Mouse (Mus musculus) forebrain, postnatal 0 days (tissue): ENCODE measurements around the gene Txndc2. TPM values are rescaled to one million over a fixed set of nuclear protein-coding genes. Genes with fewer than 3 reads are reported as not detected.

Experiments
- ATAC-seq: fragments of 200-750 bp; cut with Nextera tagmentation; 2 replicates; pipeline ENCODE4 v1.8.0; 2017; ENCODE audit warnings: mild to moderate bottlenecking, moderate library complexity
- DNase-seq: peaks from one replicate; pipeline ENCODE4 v3.0.0-alpha.2; 2015
- H3K27ac ChIP-seq: fragments of 300-500 bp; sonication (generic); 2 replicates; pipeline ENCODE4 v1.5.1; 2014; ENCODE audit warnings: low read depth, mild to moderate bottlenecking, antibody characterized with exemption, low read length, moderate library complexity, mixed read lengths
- H3K27me3 ChIP-seq: fragments of 300-500 bp; sonication (generic); 2 replicates; pipeline ENCODE4 v1.6.1; 2014; ENCODE audit warnings: mild to moderate bottlenecking, low read length, mixed read lengths; ENCODE audit not compliant: insufficient read depth
- H3K36me3 ChIP-seq: fragments of 300-500 bp; sonication (generic); 2 replicates; pipeline ENCODE4 v1.6.1; 2014; ENCODE audit warnings: mild to moderate bottlenecking, moderate library complexity; ENCODE audit not compliant: insufficient read depth
- H3K4me1 ChIP-seq: fragments of 300-500 bp; sonication (generic); 2 replicates; pipeline ENCODE4 v1.6.1; 2014; ENCODE audit warnings: antibody characterized with exemption; ENCODE audit not compliant: insufficient read depth
- H3K4me2 ChIP-seq: fragments of 300-500 bp; sonication (generic); 2 replicates; pipeline ENCODE4 v1.6.1; 2014; ENCODE audit warnings: low read depth, mild to moderate bottlenecking, moderate library complexity
- H3K4me3 ChIP-seq: fragments of 300-500 bp; sonication (generic); 2 replicates; pipeline ENCODE4 v1.5.1; 2014; ENCODE audit warnings: low read depth, low read length, mixed read lengths
- H3K9ac ChIP-seq: fragments of 300-500 bp; sonication (generic); 2 replicates; pipeline ENCODE4 v1.6.1; 2014; ENCODE audit warnings: mild to moderate bottlenecking
- H3K9me3 ChIP-seq: fragments of 300-500 bp; sonication (generic); 2 replicates; pipeline ENCODE4 v1.6.1; 2016; ENCODE audit warnings: low read length
- CTCF ChIP-seq: sonication (generic); IDR thresholded peaks from 2 replicates; pipeline ENCODE4 v1.5.1; 2016; ENCODE audit warnings: antibody characterized with exemption, control low read depth, low read depth
- WGBS: fragments of 180-500 bp; shearing (Covaris S2); extraction: QIAGEN DNeasy Blood & Tissue Kit; methylation state at CpG from one replicate; pipeline ENCODE4 v1.1.7; 2014; 5-methylcytosine and 5-hydroxymethylcytosine counted together
- polyA plus RNA-seq: library from polyadenylated mRNA; unstranded; fragments of >200 nt; fragmentation: Nextera tagmentation; extraction: Ambion mirVana; gene quantifications from 2 replicates; pipeline ENCODE4 v1.2.1, GENCODE M21; 2015
- total RNA-seq: library from RNA; depleted of rRNA; stranded (reverse); fragments of >200 nt; gene quantifications from 2 replicates; pipeline ENCODE4 v1.2.3, GENCODE M21; 2014; rRNA removed

Txndc2 gene
- total RNA-seq (0.19 TPM in 1 of 2 replicates, not detected in the other), polyA plus RNA-seq (not detected in 2 replicates)

- Histone ChIP-seq H3K9me3 (no peaks in the 10 kb centered on the region), H3K4me1 (0 out of 2 replicates have a peak, but pooled peaks cover 5% of the 10 kb centered on the region), H3K27me3 (no peaks in the 10 kb centered on the region), H3K36me3 (no peaks in the 10 kb centered on the region), H3K9ac (no peak within 1 kb of the TSS; the same call in 1 of the 2 replicates), H3K4me3 (no peak within 1 kb of the TSS), H3K4me2 (0 out of 2 replicates have a peak within 1 kb of the TSS, but pooled peaks have one; percentile 2), H3K27ac (peak within 1 kb of the TSS; percentile 37)
- WGBS = 91% methylated on average over 11 of the region's 11 CpGs
- ATAC-seq (no peak), DNase-seq (no peak)
- TF ChIP-seq CTCF = no peak
Observed at GRCm38 (mm10) chr17:65641734-65642218, at the start of gene Txndc2. Gene Txndc2 (minus strand): TSS chr17:65642168.

DNA sequence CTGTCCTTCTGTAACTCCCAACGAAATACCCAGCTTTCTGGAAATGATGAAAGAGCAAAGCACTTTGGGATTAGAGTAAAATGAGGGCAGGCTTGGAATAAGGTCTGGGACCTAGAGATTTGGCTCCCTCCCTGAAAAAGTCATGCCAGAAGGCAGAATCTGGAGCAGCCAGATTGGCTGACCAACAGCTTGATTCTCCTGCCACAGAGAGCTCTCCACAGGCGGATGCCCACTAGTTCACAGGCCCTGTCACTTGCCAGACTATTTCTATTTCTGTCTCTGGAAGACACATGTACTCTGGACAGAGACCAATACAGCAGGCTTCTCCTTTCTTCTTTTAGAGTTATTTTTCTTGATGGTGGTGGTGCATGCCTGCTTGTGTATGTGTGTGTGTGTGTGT lies 41.8 kb upstream of the Txndc2 start:
- no peaks in the 10 kb centered on the region for H3K4me1 ChIP-seq

GRCm38 (mm10) chr17:65683316-65683715 lies 41.3 kb upstream of the Txndc2 start:
- no peak overlapping the region for H3K4me2 ChIP-seq
- no peaks in the 10 kb centered on the region for H3K27me3 ChIP-seq
- 77% methylated on average over 3 of the region's 3 CpGs for WGBS
- no peak for TF ChIP-seq CTCF
- no peaks in the 10 kb centered on the region for H3K4me1 ChIP-seq
- ATAC-seq (peak; percentile 78), DNase-seq (peak; percentile 24)
- H3K36me3 ChIP-seq = no peaks in the 10 kb centered on the region
- no peak overlapping the region for H3K4me3 ChIP-seq
- H3K27ac ChIP-seq = 0 out of 2 replicates have a peak overlapping the region, but pooled peaks have one; percentile 40
- H3K9ac ChIP-seq = no peak overlapping the region
- H3K9me3 ChIP-seq = no peaks in the 10 kb centered on the region

More for the DNA sequence above, 41.8 kb upstream of the Txndc2 start:
- no peak overlapping the region for H3K9ac ChIP-seq
- no peaks in the 10 kb centered on the region for H3K36me3 ChIP-seq
- TF ChIP-seq CTCF = no peak
- H3K9me3 ChIP-seq = no peaks in the 10 kb centered on the region
- H3K4me2 ChIP-seq = no peak overlapping the region
- no peaks in the 10 kb centered on the region for H3K27me3 ChIP-seq
- ATAC-seq (peak; percentile 81), DNase-seq (peak; percentile 24)
- 0 out of 2 replicates have a peak overlapping the region, but pooled peaks have one; percentile 40 for H3K27ac ChIP-seq
- no peak overlapping the region for H3K4me3 ChIP-seq
- 74% methylated on average over 2 of the region's 2 CpGs for WGBS

- H3K4me3 ChIP-seq = no peak overlapping the region
- H3K27ac ChIP-seq = no peak overlapping the region
- no peaks in the 10 kb centered on the region for H3K27me3 ChIP-seq
- H3K9ac ChIP-seq = no peak overlapping the region
- H3K4me1 ChIP-seq = no peaks in the 10 kb centered on the region
- TF ChIP-seq CTCF = no peak
- no peaks in the 10 kb centered on the region for H3K9me3 ChIP-seq
- WGBS = 74% methylated on average over 5 of the region's 5 CpGs
- no peak for DNase-seq
- H3K36me3 ChIP-seq = no peaks in the 10 kb centered on the region
- H3K4me2 ChIP-seq = no peak overlapping the region
- no peak for ATAC-seq
Observed at GRCm38 (mm10) chr17:65682071-65682680, 40.2 kb upstream of the Txndc2 start.

GRCm38 (mm10) chr17:65681516-65681915 lies 39.5 kb upstream of the Txndc2 start:
- WGBS = 85% methylated on average over 6 of the region's 6 CpGs
- Histone ChIP-seq H3K4me3 (no peak overlapping the region), H3K36me3 (no peaks in the 10 kb centered on the region), H3K4me1 (no peaks in the 10 kb centered on the region), H3K27ac (no peak overlapping the region), H3K9me3 (no peaks in the 10 kb centered on the region), H3K9ac (no peak overlapping the region), H3K4me2 (no peak overlapping the region), H3K27me3 (no peaks in the 10 kb centered on the region)
- ATAC-seq = no peak
- no peak for TF ChIP-seq CTCF
- no peak for DNase-seq

DNA sequence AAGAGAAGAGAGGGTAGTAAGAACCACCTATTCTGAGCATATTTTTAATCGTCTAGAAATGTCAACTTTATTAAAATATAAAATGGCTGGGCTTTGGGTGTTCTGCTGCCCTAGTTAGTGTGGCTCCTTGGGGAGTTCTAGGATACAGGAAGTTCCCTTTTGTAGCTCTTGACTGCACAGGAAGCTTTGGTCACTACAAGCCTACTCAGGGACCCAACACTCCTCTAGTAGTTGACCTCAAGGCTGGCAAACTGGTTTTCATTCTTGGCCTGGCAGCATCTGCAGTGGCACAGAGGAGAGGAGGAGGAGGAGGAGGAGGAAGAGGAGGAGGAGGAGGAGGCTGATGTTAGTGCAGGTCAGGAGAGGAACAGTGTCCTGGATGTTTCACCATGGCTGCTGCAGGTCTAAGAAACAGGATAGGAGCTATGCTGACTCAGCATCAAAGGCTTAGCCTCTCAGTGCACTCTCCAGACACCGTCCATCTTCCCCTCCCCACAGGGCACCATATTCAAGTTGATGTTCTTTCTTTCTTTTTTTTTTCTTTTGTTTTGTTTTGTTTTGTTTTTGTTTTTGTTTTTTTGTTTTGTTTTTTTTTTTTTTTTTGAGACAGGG lies 38.9 kb upstream of the Txndc2 start:
- TF ChIP-seq CTCF = no peak
- Histone ChIP-seq H3K4me2 (no peak overlapping the region), H3K27me3 (no peaks in the 10 kb centered on the region), H3K9me3 (no peaks in the 10 kb centered on the region), H3K4me1 (no peaks in the 10 kb centered on the region), H3K27ac (no peak overlapping the region), H3K9ac (no peak overlapping the region), H3K4me3 (no peak overlapping the region), H3K36me3 (no peaks in the 10 kb centered on the region)
- 85% methylated on average over 2 of the region's 2 CpGs for WGBS
- ATAC-seq (no peak), DNase-seq (no peak)
